Mouse (Mus musculus): ENCODE results near the gene Gadd45g.
A peak's percentile ranks its signal among the peaks of the same experiment; 100 is the strongest.

GRCm38 (mm10) chr13:51844661-51845060, 1.8 kb upstream of the Gadd45g start:
- TF ChIP-seq MAX (IDR thresholded peaks at IDR 0.05) (no peak), CTCF (IDR thresholded peaks at IDR 0.05; ENCODE audit: control insufficient read depth, insufficient read depth, insufficient read length) (peak; percentile 84), USF1 (IDR thresholded peaks at IDR 0.05; ENCODE audit: low read depth) (no peak), MYOG (IDR thresholded peaks at IDR 0.05; ENCODE audit: control insufficient read depth, extremely low read depth, insufficient read length) (no peak), CEBPB (IDR thresholded peaks at IDR 0.05; ENCODE audit: low read depth) (no peak)
